Mouse (Mus musculus): ENCODE results near the gene C87436. TPM values are rescaled to one million over a fixed set of nuclear protein-coding genes. Genes with fewer than 3 reads are reported as not detected.

Gene C87436
- 10 to 100 TPM; 18.4 to 22.3 TPM for total RNA-seq (2021)
- polyA plus RNA-seq (2012; rRNA removed), result 7.3 and 8.7 TPM in 2 replicates
- long read RNA-seq, partial matches to known transcripts, result 2 of 27 reads
- long read RNA-seq, other reads (novel, unspliced or antisense), result 23 of 27 reads

- peak; percentile 97 for DNase-seq
Observed at GRCm38 (mm10) chr6:86438272-86439118, at the start of gene C87436. TSS of gene C87436 (plus strand) at chr6:86438374.

GRCm38 (mm10) chr6:86388461-86388860 is 49.7 kb upstream of the C87436 start:
- DNase-seq, result no peak

GRCm38 (mm10) chr6:86391326-86391725 is 46.8 kb upstream of the C87436 start:
- no peak for DNase-seq

GRCm38 (mm10) chr6:86393187-86393586 is 45.0 kb upstream of the C87436 start:
- no peak for DNase-seq

- no peak for DNase-seq
Observed at GRCm38 (mm10) chr6:86394078-86394720, 44.0 kb upstream of the C87436 start.

GRCm38 (mm10) chr6:86395021-86395420 is 43.2 kb upstream of the C87436 start:
- no peak for DNase-seq

GRCm38 (mm10) chr6:86395969-86396368 is 42.2 kb upstream of the C87436 start:
- DNase-seq, result no peak

- peak; percentile 95 for DNase-seq
Observed at GRCm38 (mm10) chr6:86396581-86397256, 41.5 kb upstream of the C87436 start, which contains the start of gene Pcyox1. TSS of gene Pcyox1 (minus strand) at chr6:86397154.

GRCm38 (mm10) chr6:86397257-86397980 is 40.8 kb upstream of the C87436 start:
- no peak for DNase-seq

- DNase-seq, result no peak
Observed at GRCm38 (mm10) chr6:86398986-86399385, 39.2 kb upstream of the C87436 start.

- DNase-seq, result no peak
Observed at GRCm38 (mm10) chr6:86399995-86400394, 38.2 kb upstream of the C87436 start.

- DNase-seq, result peak; percentile 87
Observed at GRCm38 (mm10) chr6:86400972-86401371, 37.2 kb upstream of the C87436 start.

- no peak for DNase-seq
Observed at GRCm38 (mm10) chr6:86402681-86403607, 35.2 kb upstream of the C87436 start.

GRCm38 (mm10) chr6:86403728-86404099 is 34.5 kb upstream of the C87436 start:
- DNase-seq, result peak; percentile 86

- peak; percentile 98 for DNase-seq
Observed at GRCm38 (mm10) chr6:86404100-86404861, 33.9 kb upstream of the C87436 start, which contains the start of gene Tia1. TSS of gene Tia1 (plus strand) at chr6:86404219.

GRCm38 (mm10) chr6:86404996-86405395 is 33.2 kb upstream of the C87436 start:
- no peak for DNase-seq

- DNase-seq, result no peak
Observed at GRCm38 (mm10) chr6:86406306-86406705, 31.9 kb upstream of the C87436 start.

- DNase-seq, result no peak
Observed at GRCm38 (mm10) chr6:86418711-86419110, 19.5 kb upstream of the C87436 start.

GRCm38 (mm10) chr6:86419239-86419638 is 18.9 kb upstream of the C87436 start:
- DNase-seq, result no peak

- DNase-seq, result no peak
Observed at GRCm38 (mm10) chr6:86420491-86420890, 17.7 kb upstream of the C87436 start.

Measured in adrenal gland, adult 2 months (tissue).